Mouse (Mus musculus) olfactory bulb, adult 2 months (tissue): ENCODE measurements around the gene Ppfibp1.

Source experiments
- CTCF ChIP-seq: fragments of 200-500 bp; IDR thresholded peaks from 2 replicates; pipeline ENCODE4 v1.5.1; 2012; ENCODE audit warnings: low read depth, mild to moderate bottlenecking, low read length, moderate library complexity; ENCODE audit not compliant: insufficient read depth
- POLR2A ChIP-seq: fragments of 200-500 bp; IDR thresholded peaks from 2 replicates; pipeline ENCODE4 v1.6.1; 2012; ENCODE audit warnings: mild to moderate bottlenecking, low read depth, low read length, moderate library complexity; ENCODE audit not compliant: insufficient read depth

- TF ChIP-seq CTCF: no peak
- TF ChIP-seq POLR2A: no peak
Observed at GRCm38 (mm10) chr6:146963396-146964150, 75.3 kb downstream of the Ppfibp1 start.
